Mouse (Mus musculus): ENCODE data around the gene Pard3.

Gene Pard3

DNA sequence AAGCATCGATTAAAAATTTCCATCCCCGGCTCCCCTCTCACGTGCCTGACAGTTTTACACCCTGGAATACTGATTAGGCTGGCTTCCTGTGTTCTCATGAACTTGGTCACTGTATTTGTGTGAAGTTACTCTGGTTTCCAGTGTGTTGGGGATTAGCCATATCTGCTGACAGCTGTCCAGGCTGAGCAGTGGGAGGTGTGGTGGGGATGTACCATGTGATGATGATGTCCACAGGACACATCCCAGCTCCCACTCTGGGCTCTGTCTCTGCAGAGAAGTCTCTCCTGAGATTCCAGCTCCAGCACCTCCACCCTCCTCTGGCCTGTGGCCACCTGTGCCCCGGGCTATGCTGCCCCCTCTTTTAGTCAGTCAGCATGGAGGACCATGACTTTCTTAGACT lies 87.0 kb downstream of the Pard3 start:
- no peak for TF ChIP-seq NANOG (IDR thresholded peaks at IDR 0.05; ENCODE audit: borderline replicate concordance, low read length)
- no peak for TF ChIP-seq CTCF (conservative IDR thresholded peaks at IDR 0.05; ENCODE audit: low read length)
- TF ChIP-seq POU5F1 (IDR thresholded peaks at IDR 0.05; ENCODE audit: borderline replicate concordance, low read length), result no peak
- no peak overlapping the region for H3K4me3 ChIP-seq (replicated peaks; ENCODE audit: low read length)
- H3K4me1 ChIP-seq (replicated peaks; ENCODE audit: low read depth, low read length), result peaks cover 12% of the 10 kb centered on the region; the same call in 1 of the 2 replicates
- no peaks in the 10 kb centered on the region for H3K27me3 ChIP-seq (ENCODE audit: insufficient read depth, low read length)
- H3K36me3 ChIP-seq (ENCODE audit: insufficient read depth, low read length), result no peaks in the 10 kb centered on the region
- no peaks in the 10 kb centered on the region for H3K9me3 ChIP-seq (ENCODE audit: low read length)

DNA sequence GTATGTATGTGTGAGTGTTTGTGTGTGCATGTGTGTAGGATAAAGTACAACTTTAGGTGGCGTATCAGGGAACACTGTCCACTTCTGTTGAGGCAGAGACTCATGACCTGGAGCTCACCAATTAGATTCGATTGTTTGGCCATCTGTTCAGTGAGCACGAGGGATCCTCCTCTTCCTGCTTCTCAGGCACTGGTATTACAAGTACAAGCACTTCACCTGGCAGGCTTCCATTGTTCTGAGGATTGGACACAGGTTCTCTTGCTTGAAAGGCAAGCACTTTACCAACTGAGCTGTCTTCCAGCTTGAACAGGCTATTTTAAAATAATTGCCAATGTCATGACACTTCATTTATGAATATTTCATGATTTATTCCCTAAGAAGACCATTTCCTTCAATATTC lies 88.0 kb downstream of the Pard3 start:
- Histone ChIP-seq H3K27me3 (ENCODE audit: insufficient read depth, low read length) (no peaks in the 10 kb centered on the region), H3K36me3 (ENCODE audit: insufficient read depth, low read length) (no peaks in the 10 kb centered on the region), H3K9me3 (ENCODE audit: low read length) (no peaks in the 10 kb centered on the region), H3K4me1 (replicated peaks; ENCODE audit: low read depth, low read length) (peaks cover 12% of the 10 kb centered on the region; the same call in 1 of the 2 replicates), H3K4me3 (replicated peaks; ENCODE audit: low read length) (no peak overlapping the region)
- TF ChIP-seq CTCF (conservative IDR thresholded peaks at IDR 0.05; ENCODE audit: low read length) (no peak), NANOG (IDR thresholded peaks at IDR 0.05; ENCODE audit: borderline replicate concordance, low read length) (no peak), POU5F1 (IDR thresholded peaks at IDR 0.05; ENCODE audit: borderline replicate concordance, low read length) (no peak)

DNA sequence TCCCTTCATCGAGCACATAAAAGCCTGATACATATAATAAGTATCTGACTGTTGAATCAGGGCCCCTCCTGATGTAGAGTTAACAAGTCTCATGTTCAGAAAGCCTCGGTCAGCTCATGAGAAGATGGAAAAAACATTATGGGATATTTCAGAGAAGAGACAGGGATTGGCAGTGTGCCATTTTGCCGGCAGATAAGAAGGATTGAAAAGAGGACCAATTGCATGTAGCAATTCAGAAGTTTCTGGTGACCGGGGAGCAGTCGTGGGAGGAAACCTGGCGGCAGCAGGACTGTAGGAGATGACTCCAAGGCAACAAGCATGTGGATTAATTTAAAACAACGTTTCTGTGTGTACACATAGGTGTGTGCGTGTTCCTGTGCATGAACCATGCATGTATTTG lies 93.4 kb downstream of the Pard3 start:
- Histone ChIP-seq H3K4me3 (replicated peaks; ENCODE audit: low read length) (no peak overlapping the region), H3K4me1 (replicated peaks; ENCODE audit: low read depth, low read length) (peaks cover 7% of the 10 kb centered on the region; the same call in 1 of the 2 replicates), H3K9me3 (ENCODE audit: low read length) (no peaks in the 10 kb centered on the region), H3K27me3 (ENCODE audit: insufficient read depth, low read length) (no peaks in the 10 kb centered on the region), H3K36me3 (ENCODE audit: insufficient read depth, low read length) (peaks cover 5% of the 10 kb centered on the region)
- TF ChIP-seq CTCF (conservative IDR thresholded peaks at IDR 0.05; ENCODE audit: low read length) (no peak), POU5F1 (IDR thresholded peaks at IDR 0.05; ENCODE audit: borderline replicate concordance, low read length) (no peak), NANOG (IDR thresholded peaks at IDR 0.05; ENCODE audit: borderline replicate concordance, low read length) (no peak)

DNA sequence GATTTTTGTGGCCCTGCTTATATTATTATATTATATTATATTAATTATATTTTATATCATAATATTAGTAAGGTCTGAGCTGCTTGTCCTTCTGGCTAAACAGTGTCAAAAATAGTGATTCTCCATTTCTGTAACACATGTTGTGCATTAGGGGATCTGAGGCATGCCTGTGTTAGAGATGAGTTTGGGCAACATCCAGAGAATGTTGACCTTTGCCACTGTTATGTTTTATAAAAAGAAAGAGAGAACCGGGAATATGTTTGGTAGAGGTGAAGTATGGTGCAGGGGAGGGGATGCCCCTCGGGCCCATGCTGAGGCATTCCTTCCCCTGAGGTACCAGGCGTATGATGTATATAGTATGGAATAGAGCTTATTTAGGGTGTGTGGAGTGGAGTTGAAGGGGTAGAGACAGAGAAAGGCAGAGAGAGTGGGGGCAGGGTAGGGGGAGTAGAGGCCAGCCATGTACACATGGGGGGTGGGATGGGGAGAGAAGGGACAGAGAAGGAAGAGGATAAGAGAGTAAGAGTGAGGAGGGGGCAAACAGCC lies 95.8 kb downstream of the Pard3 start:
- no peak overlapping the region for H3K4me3 ChIP-seq (replicated peaks; ENCODE audit: low read length)
- H3K36me3 ChIP-seq (ENCODE audit: insufficient read depth, low read length), result peaks cover 9% of the 10 kb centered on the region
- H3K9me3 ChIP-seq (ENCODE audit: low read length), result no peaks in the 10 kb centered on the region
- no peak for TF ChIP-seq NANOG (IDR thresholded peaks at IDR 0.05; ENCODE audit: borderline replicate concordance, low read length)
- TF ChIP-seq POU5F1 (IDR thresholded peaks at IDR 0.05; ENCODE audit: borderline replicate concordance, low read length), result no peak
- no peak for TF ChIP-seq CTCF (conservative IDR thresholded peaks at IDR 0.05; ENCODE audit: low read length)
- H3K4me1 ChIP-seq (replicated peaks; ENCODE audit: low read depth, low read length), result no peaks in the 10 kb centered on the region
- no peaks in the 10 kb centered on the region for H3K27me3 ChIP-seq (ENCODE audit: insufficient read depth, low read length)

DNA sequence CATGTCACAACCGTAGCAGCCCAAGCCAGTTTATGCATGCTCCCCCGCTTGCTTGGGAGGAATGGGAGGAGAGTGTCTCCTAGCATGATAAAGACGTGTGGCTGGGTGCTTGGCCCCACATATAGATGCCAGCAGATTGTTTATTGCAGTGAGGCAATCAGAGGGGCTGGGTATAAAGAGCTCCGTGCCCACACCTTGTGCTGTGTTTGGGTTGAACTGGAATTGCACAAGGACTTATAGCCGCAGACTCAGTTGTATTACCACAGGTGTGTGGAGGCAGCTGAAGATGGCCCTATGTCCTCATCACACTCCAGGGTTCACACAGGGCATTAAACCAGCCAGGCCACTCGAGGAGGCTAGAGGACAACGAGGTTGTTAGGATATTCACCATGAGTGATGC lies 98.2 kb downstream of the Pard3 start:
- H3K9me3 ChIP-seq (ENCODE audit: low read length), result no peaks in the 10 kb centered on the region
- TF ChIP-seq POU5F1 (IDR thresholded peaks at IDR 0.05; ENCODE audit: borderline replicate concordance, low read length) (no peak), NANOG (IDR thresholded peaks at IDR 0.05; ENCODE audit: borderline replicate concordance, low read length) (no peak), CTCF (conservative IDR thresholded peaks at IDR 0.05; ENCODE audit: low read length) (no peak)
- no peaks in the 10 kb centered on the region for H3K27me3 ChIP-seq (ENCODE audit: insufficient read depth, low read length)
- H3K4me1 ChIP-seq (replicated peaks; ENCODE audit: low read depth, low read length), result no peaks in the 10 kb centered on the region
- H3K4me3 ChIP-seq (replicated peaks; ENCODE audit: low read length), result no peak overlapping the region
- H3K36me3 ChIP-seq (ENCODE audit: insufficient read depth, low read length), result peaks cover 14% of the 10 kb centered on the region

DNA sequence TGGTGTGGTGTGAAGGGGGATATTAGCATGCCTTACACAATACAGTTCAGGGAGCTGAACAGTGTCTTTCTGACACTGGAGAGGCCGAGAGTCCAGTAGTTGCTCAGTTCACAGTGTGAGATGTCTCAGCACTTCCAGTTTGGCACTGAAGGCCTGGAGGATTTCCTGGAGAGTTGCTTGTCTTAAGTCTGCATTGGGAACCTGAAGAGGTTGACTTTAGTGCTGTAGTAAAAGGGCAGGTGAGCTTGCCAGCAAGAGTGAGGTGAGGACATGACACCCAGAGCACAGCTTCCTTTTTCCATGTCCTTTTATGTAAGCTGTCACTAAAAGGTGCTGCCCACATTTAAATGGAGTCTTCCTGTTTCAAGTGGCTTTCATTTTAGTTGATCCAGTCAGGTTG lies 99.1 kb downstream of the Pard3 start:
- TF ChIP-seq CTCF (conservative IDR thresholded peaks at IDR 0.05; ENCODE audit: low read length), result no peak
- no peak for TF ChIP-seq NANOG (IDR thresholded peaks at IDR 0.05; ENCODE audit: borderline replicate concordance, low read length)
- no peak for TF ChIP-seq POU5F1 (IDR thresholded peaks at IDR 0.05; ENCODE audit: borderline replicate concordance, low read length)
- Histone ChIP-seq H3K4me3 (replicated peaks; ENCODE audit: low read length) (no peak overlapping the region), H3K36me3 (ENCODE audit: insufficient read depth, low read length) (peaks cover 14% of the 10 kb centered on the region), H3K9me3 (ENCODE audit: low read length) (no peaks in the 10 kb centered on the region), H3K27me3 (ENCODE audit: insufficient read depth, low read length) (no peaks in the 10 kb centered on the region), H3K4me1 (replicated peaks; ENCODE audit: low read depth, low read length) (no peaks in the 10 kb centered on the region)

DNA sequence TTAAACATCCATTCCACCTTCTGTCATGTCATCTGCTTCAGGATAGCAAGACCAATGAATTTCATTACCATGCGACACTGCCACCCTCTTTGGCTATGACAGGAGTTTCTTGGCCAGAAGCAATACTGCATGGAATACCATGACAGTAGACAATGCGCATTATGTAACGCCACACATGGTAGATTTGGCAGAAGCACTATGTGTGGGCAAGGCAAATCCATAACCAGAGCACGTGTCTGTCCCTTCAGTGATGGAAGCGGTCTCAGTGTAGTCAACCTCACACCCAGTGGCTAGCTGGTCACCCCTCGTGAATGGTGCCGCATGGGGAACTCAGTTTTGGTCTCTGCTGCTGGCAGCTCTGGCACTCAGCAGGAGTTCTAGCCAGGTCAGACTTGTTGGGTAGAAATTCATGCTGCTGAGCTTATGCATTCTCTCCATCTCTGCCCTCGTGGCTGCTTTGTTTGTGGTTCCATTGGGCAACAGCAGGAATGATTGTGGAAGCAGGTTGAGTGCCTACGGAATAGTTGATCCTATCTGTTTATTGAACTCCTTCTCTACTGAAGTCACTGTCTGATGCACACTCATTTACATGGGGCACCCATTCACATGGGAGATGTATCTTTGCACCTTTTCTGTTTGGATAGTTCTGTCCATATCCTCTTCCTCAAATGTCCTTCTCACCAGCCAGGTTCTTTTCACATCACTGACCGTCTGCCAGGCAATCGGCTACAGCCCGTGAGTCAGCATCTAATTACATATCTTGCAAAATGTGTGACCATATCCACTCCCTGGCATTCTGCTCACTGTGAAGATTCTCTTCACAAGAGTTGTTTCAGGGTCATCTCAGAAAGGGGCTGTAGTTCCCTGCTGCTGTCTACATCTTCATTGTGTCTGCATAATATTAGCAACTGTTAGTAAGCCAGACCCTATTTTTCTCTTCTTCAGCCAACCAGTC lies 100.9 kb downstream of the Pard3 start:
- Histone ChIP-seq H3K27me3 (ENCODE audit: insufficient read depth, low read length) (no peaks in the 10 kb centered on the region), H3K36me3 (ENCODE audit: insufficient read depth, low read length) (peaks cover 14% of the 10 kb centered on the region), H3K4me3 (replicated peaks; ENCODE audit: low read length) (no peak overlapping the region), H3K4me1 (replicated peaks; ENCODE audit: low read depth, low read length) (no peaks in the 10 kb centered on the region), H3K9me3 (ENCODE audit: low read length) (no peaks in the 10 kb centered on the region)
- TF ChIP-seq CTCF (conservative IDR thresholded peaks at IDR 0.05; ENCODE audit: low read length) (no peak), POU5F1 (IDR thresholded peaks at IDR 0.05; ENCODE audit: borderline replicate concordance, low read length) (no peak), NANOG (IDR thresholded peaks at IDR 0.05; ENCODE audit: borderline replicate concordance, low read length) (no peak)

DNA sequence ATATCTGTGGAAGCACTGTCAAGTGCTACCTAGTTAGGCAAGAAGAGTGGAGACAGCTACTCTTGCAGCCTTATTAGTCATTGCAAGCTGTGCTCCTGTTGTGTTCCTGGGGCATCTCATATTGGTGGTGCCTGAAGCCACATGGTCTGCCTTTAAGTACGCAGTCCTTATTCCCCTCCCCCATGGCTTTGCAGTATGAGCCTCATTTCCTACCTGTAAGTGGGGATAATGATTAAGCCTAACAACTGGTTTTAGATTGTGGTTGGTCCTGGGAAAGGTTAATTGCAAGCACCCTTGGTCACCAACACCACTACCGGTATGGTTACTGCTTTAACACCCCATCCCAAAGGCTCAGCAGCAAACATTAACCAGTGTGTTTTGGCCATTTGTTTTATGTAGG lies 104.8 kb downstream of the Pard3 start:
- Histone ChIP-seq H3K4me1 (replicated peaks; ENCODE audit: low read depth, low read length) (no peaks in the 10 kb centered on the region; the same call in 1 of the 2 replicates), H3K9me3 (ENCODE audit: low read length) (no peaks in the 10 kb centered on the region), H3K27me3 (ENCODE audit: insufficient read depth, low read length) (no peaks in the 10 kb centered on the region), H3K4me3 (replicated peaks; ENCODE audit: low read length) (no peak overlapping the region), H3K36me3 (ENCODE audit: insufficient read depth, low read length) (peaks cover 5% of the 10 kb centered on the region; the same call in 1 of the 2 replicates)
- TF ChIP-seq NANOG (IDR thresholded peaks at IDR 0.05; ENCODE audit: borderline replicate concordance, low read length), result no peak
- no peak for TF ChIP-seq POU5F1 (IDR thresholded peaks at IDR 0.05; ENCODE audit: borderline replicate concordance, low read length)
- TF ChIP-seq CTCF (conservative IDR thresholded peaks at IDR 0.05; ENCODE audit: low read length), result no peak

All from E14TG2a.4 (cell line).